Mouse (Mus musculus) midbrain, postnatal 0 days (tissue): ENCODE measurements at regions not wholly inside any gene's neighbourhood (a gene's known extent, or its start where the extent isn't known, plus 50 kb on each side); places are given as distances from the start of the nearest gene placed in this dataset.

Source experiments
- ATAC-seq: fragments of 200-750 bp; cut with Nextera tagmentation; 2 replicates; pipeline ENCODE4 v1.8.0; 2017; ENCODE audit warnings: moderate number of reproducible peaks, mild to moderate bottlenecking, moderate TSS enrichment, moderate library complexity; ENCODE audit not compliant: low FRiP score
- DNase-seq: peaks from one replicate; pipeline ENCODE4 v3.0.0-alpha.2; 2015; ENCODE audit warnings: low spot score
- H3K27ac ChIP-seq: fragments of 300-500 bp; sonication (generic); 2 replicates; pipeline ENCODE4 v1.5.1; 2014; ENCODE audit warnings: low read depth, mild to moderate bottlenecking, low read length, mixed read lengths
- H3K27me3 ChIP-seq: fragments of 300-500 bp; sonication (generic); 2 replicates; pipeline ENCODE4 v1.6.1; 2014; ENCODE audit warnings: low read length, control low read depth, mixed read lengths; ENCODE audit not compliant: insufficient read depth
- H3K36me3 ChIP-seq: fragments of 300-500 bp; sonication (generic); 2 replicates; pipeline ENCODE4 v1.6.1; 2014; ENCODE audit warnings: low read length, control low read depth, mixed read lengths; ENCODE audit not compliant: insufficient read depth
- H3K4me1 ChIP-seq: fragments of 300-500 bp; sonication (generic); 2 replicates; pipeline ENCODE4 v1.6.1; 2014; ENCODE audit warnings: mild to moderate bottlenecking, control low read depth, antibody characterized with exemption, low read length, mixed read lengths; ENCODE audit not compliant: insufficient read depth
- H3K4me2 ChIP-seq: fragments of 300-500 bp; sonication (generic); 2 replicates; pipeline ENCODE4 v1.6.1; 2014; ENCODE audit warnings: low read depth, mild to moderate bottlenecking, low read length, mixed read lengths; ENCODE audit not compliant: poor library complexity, severe bottlenecking
- H3K4me3 ChIP-seq: fragments of 300-500 bp; sonication (generic); 2 replicates; pipeline ENCODE4 v1.5.1; 2014; ENCODE audit warnings: low read depth, mild to moderate bottlenecking, low read length, moderate library complexity
- H3K9ac ChIP-seq: fragments of 300-500 bp; sonication (generic); replicated peaks from 2 replicates; pipeline ENCODE4 v1.6.1; 2014; ENCODE audit warnings: mild to moderate bottlenecking, low read length, moderate library complexity, mixed read lengths; ENCODE audit not compliant: poor library complexity, severe bottlenecking
- H3K9me3 ChIP-seq: fragments of 300-500 bp; sonication (generic); 2 replicates; pipeline ENCODE4 v1.6.1; 2016; ENCODE audit warnings: low read length, control low read depth
- CTCF ChIP-seq: IDR thresholded peaks from 2 replicates; pipeline ENCODE4 v1.5.1; 2016; ENCODE audit warnings: antibody characterized with exemption, mild to moderate bottlenecking
- whole genome bisulfite sequencing: fragments of 180-500 bp; shearing (Covaris S2); extraction: QIAGEN DNeasy Blood & Tissue Kit; methylation state at CpG from one replicate; pipeline ENCODE4 v1.1.7; 2014; 5-methylcytosine and 5-hydroxymethylcytosine counted together

- DNase-seq (peak; percentile 39), ATAC-seq (no peak)
- H3K4me3 ChIP-seq = no peak overlapping the region
- no peak for TF ChIP-seq CTCF
- H3K9me3 ChIP-seq = no peaks in the 10 kb centered on the region
- no peaks in the 10 kb centered on the region for H3K27me3 ChIP-seq
- H3K9ac ChIP-seq = no peak overlapping the region
- no peaks in the 10 kb centered on the region for H3K36me3 ChIP-seq
- H3K27ac ChIP-seq = no peak overlapping the region
- no peak overlapping the region for H3K4me2 ChIP-seq
- WGBS = 50% methylated on average over 1 of the region's 1 CpGs
- no peaks in the 10 kb centered on the region for H3K4me1 ChIP-seq
Measured at GRCm38 (mm10) chr11:66745479-66745878, 166.3 kb upstream of the Pirt start.

GRCm38 (mm10) chr11:66789997-66790396 lies 121.8 kb upstream of the Pirt start:
- ATAC-seq = no peak
- H3K27ac ChIP-seq = no peak overlapping the region
- no peak overlapping the region for H3K9ac ChIP-seq
- H3K27me3 ChIP-seq = no peaks in the 10 kb centered on the region
- WGBS = 66% methylated on average over 3 of the region's 3 CpGs
- H3K4me1 ChIP-seq = no peaks in the 10 kb centered on the region
- no peak overlapping the region for H3K4me2 ChIP-seq
- H3K36me3 ChIP-seq = no peaks in the 10 kb centered on the region
- no peak overlapping the region for H3K4me3 ChIP-seq
- DNase-seq = no peak
- H3K9me3 ChIP-seq = 0 out of 2 replicates have a peak, but pooled peaks cover 3% of the 10 kb centered on the region
- TF ChIP-seq CTCF = no peak

GRCm38 (mm10) chr11:66806887-66807286 lies 104.9 kb upstream of the Pirt start:
- no peaks in the 10 kb centered on the region for H3K9me3 ChIP-seq
- TF ChIP-seq CTCF = no peak
- no peaks in the 10 kb centered on the region for H3K36me3 ChIP-seq
- no peak overlapping the region for H3K4me3 ChIP-seq
- no peaks in the 10 kb centered on the region for H3K27me3 ChIP-seq
- no peak overlapping the region for H3K27ac ChIP-seq
- no peak overlapping the region for H3K9ac ChIP-seq
- H3K4me2 ChIP-seq = no peak overlapping the region
- DNase-seq (no peak), ATAC-seq (no peak)
- 79% methylated on average over 5 of the region's 5 CpGs for WGBS
- H3K4me1 ChIP-seq = no peaks in the 10 kb centered on the region

- Histone ChIP-seq H3K36me3 (no peaks in the 10 kb centered on the region), H3K9me3 (no peaks in the 10 kb centered on the region), H3K9ac (no peak overlapping the region), H3K4me2 (no peak overlapping the region), H3K27me3 (no peaks in the 10 kb centered on the region), H3K4me3 (no peak overlapping the region), H3K4me1 (no peaks in the 10 kb centered on the region), H3K27ac (no peak overlapping the region)
- no peak for ATAC-seq
- TF ChIP-seq CTCF = no peak
- WGBS = 63% methylated on average over 5 of the region's 5 CpGs
- no peak for DNase-seq
Measured at GRCm38 (mm10) chr11:66813310-66813709, 98.5 kb upstream of the Pirt start.

- Histone ChIP-seq H3K9ac (no peak overlapping the region), H3K27ac (no peak overlapping the region), H3K4me3 (no peak overlapping the region), H3K9me3 (no peaks in the 10 kb centered on the region), H3K27me3 (no peaks in the 10 kb centered on the region), H3K4me2 (no peak overlapping the region), H3K4me1 (no peaks in the 10 kb centered on the region), H3K36me3 (no peaks in the 10 kb centered on the region)
- 22% methylated on average over 4 of the region's 4 CpGs for WGBS
- ATAC-seq (0 out of 2 replicates have a peak, but pooled peaks have one; percentile 27), DNase-seq (no peak)
- TF ChIP-seq CTCF = no peak
Measured at GRCm38 (mm10) chr11:66813731-66814130, 98.0 kb upstream of the Pirt start.

- no peaks in the 10 kb centered on the region for H3K27me3 ChIP-seq
- H3K9ac ChIP-seq = no peak overlapping the region
- H3K4me1 ChIP-seq = no peaks in the 10 kb centered on the region
- 85% methylated on average over 5 of the region's 5 CpGs for WGBS
- no peaks in the 10 kb centered on the region for H3K36me3 ChIP-seq
- no peak overlapping the region for H3K27ac ChIP-seq
- TF ChIP-seq CTCF = no peak
- ATAC-seq (no peak), DNase-seq (no peak)
- no peak overlapping the region for H3K4me2 ChIP-seq
- H3K4me3 ChIP-seq = no peak overlapping the region
- no peaks in the 10 kb centered on the region for H3K9me3 ChIP-seq
Measured at GRCm38 (mm10) chr11:66835864-66836263, 75.9 kb upstream of the Pirt start.
